Mouse (Mus musculus) midbrain, embryonic 10.5 days (tissue): ENCODE data around the gene Rev3l. TPM values are rescaled to one million over a fixed set of nuclear protein-coding genes. Genes with fewer than 3 reads are reported as not detected.

Source experiments
- DNase-seq: peaks from one replicate; pipeline ENCODE4 v3.0.0-alpha.2; 2017; ENCODE audit warnings: low spot score
- H3K27ac ChIP-seq: fragments of 300-500 bp; sonication (generic); replicated peaks from 2 replicates; pipeline ENCODE4 v1.5.1; 2016; ENCODE audit warnings: mild to moderate bottlenecking
- H3K27me3 ChIP-seq: fragments of 300-500 bp; sonication (generic); 2 replicates; pipeline ENCODE4 v1.6.1; 2016; ENCODE audit warnings: low read depth, mild to moderate bottlenecking; ENCODE audit not compliant: poor library complexity, severe bottlenecking
- H3K36me3 ChIP-seq: fragments of 300-500 bp; sonication (generic); 2 replicates; pipeline ENCODE4 v1.6.1; 2016; ENCODE audit warnings: mild to moderate bottlenecking, moderate library complexity
- H3K4me1 ChIP-seq: fragments of 300-500 bp; sonication (generic); 2 replicates; pipeline ENCODE4 v1.6.1; 2016
- H3K4me3 ChIP-seq: fragments of 300-500 bp; sonication (generic); 2 replicates; pipeline ENCODE4 v1.5.1; 2016; ENCODE audit warnings: mild to moderate bottlenecking, moderate library complexity
- H3K9me3 ChIP-seq: fragments of 300-500 bp; sonication (generic); replicated peaks from 2 replicates; pipeline ENCODE4 v1.6.1; 2016; ENCODE audit warnings: mild to moderate bottlenecking
- WGBS: fragments of 180-500 bp; shearing (Covaris S2); methylation state at CpG from one replicate; pipeline ENCODE4 v1.1.7; 2016; 5-methylcytosine and 5-hydroxymethylcytosine counted together
- polyA plus RNA-seq: library from polyadenylated mRNA; unstranded; fragments of >200 nt; fragmentation: Nextera tagmentation; extraction: Ambion mirVana; gene quantifications from 2 replicates; pipeline ENCODE4 v1.2.1, GENCODE M21; 2016

Gene Rev3l
- 8.4 and 11.5 TPM in 2 replicates for polyA plus RNA-seq

GRCm38 (mm10) chr10:39731736-39732265, at the start of gene Rev3l:
Gene Rev3l (plus strand): TSS chr10:39732118.
- Histone ChIP-seq H3K9me3 (peaks cover 12% of the 10 kb centered on the region; the same call in 1 of the 2 replicates), H3K4me1 (peaks cover 31% of the 10 kb centered on the region), H3K27ac (peak within 1 kb of the TSS; percentile 95), H3K27me3 (no peaks in the 10 kb centered on the region), H3K4me3 (peak within 1 kb of the TSS; percentile 92), H3K36me3 (peaks cover 14% of the 10 kb centered on the region)
- peak; percentile 95 for DNase-seq
- under 1% methylated on average over 54 of the region's 64 CpGs for WGBS

GRCm38 (mm10) chr10:39682556-39682955, 49.4 kb upstream of the Rev3l start:
- no peak overlapping the region for H3K4me3 ChIP-seq
- H3K4me1 ChIP-seq: peaks cover 5% of the 10 kb centered on the region
- no peak for DNase-seq
- WGBS: 83% methylated on average over 2 of the region's 2 CpGs
- H3K36me3 ChIP-seq: peaks cover 11% of the 10 kb centered on the region; the same call in 1 of the 2 replicates
- H3K27ac ChIP-seq: no peak overlapping the region
- no peaks in the 10 kb centered on the region for H3K27me3 ChIP-seq
- H3K9me3 ChIP-seq: no peaks in the 10 kb centered on the region

GRCm38 (mm10) chr10:39683481-39683880, 48.4 kb upstream of the Rev3l start:
- Histone ChIP-seq H3K9me3 (no peaks in the 10 kb centered on the region), H3K27me3 (no peaks in the 10 kb centered on the region), H3K27ac (no peak overlapping the region), H3K36me3 (peaks cover 11% of the 10 kb centered on the region; the same call in 1 of the 2 replicates), H3K4me3 (no peak overlapping the region), H3K4me1 (peaks cover 5% of the 10 kb centered on the region)
- no peak for DNase-seq
- WGBS: 88% methylated on average over 2 of the region's 2 CpGs

- H3K4me3 ChIP-seq: no peak overlapping the region
- 95% methylated on average over 4 of the region's 4 CpGs for WGBS
- DNase-seq: no peak
Observed at GRCm38 (mm10) chr10:39686811-39687210, 45.1 kb upstream of the Rev3l start.

GRCm38 (mm10) chr10:39687851-39688250, 44.1 kb upstream of the Rev3l start:
- no peaks in the 10 kb centered on the region for H3K9me3 ChIP-seq
- WGBS: 97% methylated on average over 3 of the region's 3 CpGs
- no peak for DNase-seq
- 0 out of 2 replicates have a peak, but pooled peaks cover 2% of the 10 kb centered on the region for H3K36me3 ChIP-seq
- peaks cover 13% of the 10 kb centered on the region for H3K4me1 ChIP-seq
- H3K4me3 ChIP-seq: no peak overlapping the region
- no peak overlapping the region for H3K27ac ChIP-seq
- H3K27me3 ChIP-seq: no peaks in the 10 kb centered on the region

More at GRCm38 (mm10) chr10:39686811-39687210, 45.1 kb upstream of the Rev3l start:
- Histone ChIP-seq H3K9me3 (no peaks in the 10 kb centered on the region), H3K27me3 (no peaks in the 10 kb centered on the region), H3K27ac (no peak overlapping the region), H3K4me1 (peaks cover 12% of the 10 kb centered on the region), H3K36me3 (0 out of 2 replicates have a peak, but pooled peaks cover 2% of the 10 kb centered on the region)

GRCm38 (mm10) chr10:39691351-39692064, 40.4 kb upstream of the Rev3l start:
- Histone ChIP-seq H3K27ac (no peak overlapping the region), H3K4me1 (peaks cover 8% of the 10 kb centered on the region), H3K27me3 (no peaks in the 10 kb centered on the region), H3K36me3 (no peaks in the 10 kb centered on the region), H3K9me3 (no peaks in the 10 kb centered on the region), H3K4me3 (no peak overlapping the region)
- no peak for DNase-seq
- 58% methylated on average over 11 of the region's 11 CpGs for WGBS

DNA sequence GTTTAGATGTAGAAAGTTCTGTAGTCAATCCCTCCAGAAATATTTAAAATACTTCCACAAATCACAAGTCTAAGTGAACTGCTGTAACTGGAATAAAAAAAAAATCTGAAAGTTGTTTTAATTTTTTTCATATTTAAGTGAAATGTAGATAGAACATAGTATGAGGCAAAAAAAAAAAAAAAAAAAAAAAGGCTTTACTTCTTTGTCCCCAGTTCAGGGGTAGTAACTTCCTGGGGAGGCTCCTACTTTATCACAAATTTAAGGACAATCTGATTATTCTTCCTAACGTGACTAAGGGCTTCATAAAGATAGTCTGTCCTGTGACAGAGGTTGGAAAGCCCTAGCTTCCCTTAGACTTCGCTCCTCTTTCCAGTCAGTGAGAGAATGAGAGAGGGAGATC, 39.8 kb upstream of the Rev3l start:
- WGBS: 79% methylated on average over 2 of the region's 2 CpGs
- Histone ChIP-seq H3K4me1 (peaks cover 8% of the 10 kb centered on the region), H3K4me3 (no peak overlapping the region), H3K36me3 (no peaks in the 10 kb centered on the region), H3K9me3 (no peaks in the 10 kb centered on the region), H3K27ac (no peak overlapping the region), H3K27me3 (no peaks in the 10 kb centered on the region)
- DNase-seq: no peak

- H3K27ac ChIP-seq: no peak overlapping the region
- no peaks in the 10 kb centered on the region for H3K4me1 ChIP-seq
- DNase-seq: no peak
- 81% methylated on average over 2 of the region's 2 CpGs for WGBS
- no peaks in the 10 kb centered on the region for H3K27me3 ChIP-seq
- no peaks in the 10 kb centered on the region for H3K9me3 ChIP-seq
- H3K36me3 ChIP-seq: no peaks in the 10 kb centered on the region
- H3K4me3 ChIP-seq: no peak overlapping the region
Observed at GRCm38 (mm10) chr10:39707717-39708510, 24.0 kb upstream of the Rev3l start.

GRCm38 (mm10) chr10:39716936-39717335, 15.0 kb upstream of the Rev3l start:
- H3K36me3 ChIP-seq: peaks cover 6% of the 10 kb centered on the region; the same call in 1 of the 2 replicates
- H3K27me3 ChIP-seq: no peaks in the 10 kb centered on the region
- WGBS: 83% methylated on average over 5 of the region's 5 CpGs
- H3K27ac ChIP-seq: no peak overlapping the region; the same call in 1 of the 2 replicates
- no peaks in the 10 kb centered on the region for H3K9me3 ChIP-seq
- no peaks in the 10 kb centered on the region for H3K4me1 ChIP-seq
- DNase-seq: no peak
- no peak overlapping the region for H3K4me3 ChIP-seq

DNA sequence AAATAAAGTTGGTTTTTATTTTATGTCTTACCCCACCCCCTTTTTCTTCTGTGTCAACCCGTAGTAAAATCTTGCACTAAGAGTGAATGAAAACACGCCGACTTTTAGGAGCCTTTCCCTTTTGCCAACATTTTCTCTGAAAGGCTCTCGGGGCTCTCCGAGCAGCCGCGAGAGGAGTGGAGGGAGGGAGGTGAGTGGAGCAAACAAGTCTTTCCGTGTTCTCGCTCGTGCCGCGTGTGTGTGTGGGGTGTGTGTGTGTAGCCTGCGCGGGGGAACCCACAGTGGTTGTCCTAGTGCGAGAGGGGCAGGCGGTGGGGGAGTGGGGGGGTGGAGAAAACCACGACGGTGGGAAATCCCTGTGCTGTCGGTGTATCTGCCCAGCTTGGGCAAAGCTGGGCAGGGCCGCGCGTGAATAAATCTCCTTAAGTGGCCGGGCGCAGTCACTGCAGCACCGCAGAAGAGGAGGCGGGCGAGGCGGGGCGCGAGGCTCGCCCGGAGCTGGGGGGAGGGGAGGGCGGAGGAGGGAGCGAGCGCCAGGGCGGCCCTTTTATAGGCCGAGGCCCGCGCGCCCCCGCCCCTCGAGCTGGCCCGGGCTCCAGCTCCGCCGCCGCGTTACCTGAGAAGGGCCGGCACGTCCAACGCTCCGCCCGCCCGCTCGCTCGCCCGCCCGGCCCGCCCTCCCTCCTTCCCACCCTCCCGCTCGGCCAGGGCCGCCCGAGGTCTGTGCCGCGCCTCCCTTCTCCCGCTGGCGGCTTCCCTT, 762 bp upstream of the Rev3l start:
- H3K4me1 ChIP-seq: peaks cover 31% of the 10 kb centered on the region
- no peaks in the 10 kb centered on the region for H3K27me3 ChIP-seq
- DNase-seq: peak; percentile 92
- H3K4me3 ChIP-seq: peak overlapping the region; percentile 92
- peaks cover 14% of the 10 kb centered on the region for H3K36me3 ChIP-seq
- H3K27ac ChIP-seq: peak overlapping the region; percentile 95
- H3K9me3 ChIP-seq: peaks cover 12% of the 10 kb centered on the region; the same call in 1 of the 2 replicates
- WGBS: under 1% methylated on average over 59 of the region's 66 CpGs

DNA sequence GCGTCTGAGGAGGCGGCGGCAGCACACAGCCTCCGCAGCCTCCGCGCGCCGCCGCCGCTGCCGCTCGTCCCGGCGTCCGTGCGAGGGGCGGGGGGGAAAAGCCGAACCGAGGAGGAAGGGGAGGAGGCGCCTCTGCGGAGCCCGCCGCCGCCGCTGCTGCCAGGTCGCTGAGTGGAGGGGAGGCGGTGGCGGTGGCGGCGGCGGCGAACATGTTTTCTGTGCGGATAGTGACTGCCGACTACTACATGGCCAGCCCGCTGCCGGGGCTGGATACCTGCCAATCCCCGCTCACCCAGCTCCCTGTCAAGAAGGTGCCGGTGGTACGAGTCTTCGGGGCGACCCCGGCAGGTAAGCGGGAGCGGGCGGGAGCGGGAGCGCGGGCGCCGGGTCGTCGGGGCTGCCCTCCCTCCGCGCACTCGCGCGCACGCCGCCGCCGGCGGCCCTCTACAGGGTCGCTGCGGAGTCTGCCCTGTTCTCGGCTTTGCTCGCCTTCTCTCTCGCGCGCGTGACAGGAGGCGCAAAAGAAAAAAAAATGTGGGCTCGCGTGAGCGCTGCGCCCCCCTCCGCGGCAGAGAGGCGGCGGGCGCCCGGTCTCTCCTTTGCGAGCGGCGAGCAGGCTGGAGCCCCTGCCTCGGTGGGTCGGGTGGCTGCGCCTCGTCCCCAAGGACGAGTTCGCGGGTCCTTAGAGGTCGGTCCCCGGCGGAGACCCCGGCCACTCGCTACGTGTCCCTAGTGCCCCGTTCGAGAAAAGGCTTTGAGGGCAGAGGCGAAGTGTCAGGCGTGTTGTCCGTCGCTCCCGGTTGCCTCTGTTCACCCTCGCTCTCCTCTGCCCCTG, 565 bp downstream of the Rev3l start:
- peaks cover 31% of the 10 kb centered on the region for H3K4me1 ChIP-seq
- under 1% methylated on average over 97 of the region's 105 CpGs for WGBS
- H3K27ac ChIP-seq: peak overlapping the region; percentile 95
- peak overlapping the region; percentile 92 for H3K4me3 ChIP-seq
- H3K27me3 ChIP-seq: no peaks in the 10 kb centered on the region
- DNase-seq: peak; percentile 87
- peaks cover 13% of the 10 kb centered on the region for H3K36me3 ChIP-seq
- H3K9me3 ChIP-seq: peaks cover 12% of the 10 kb centered on the region; the same call in 1 of the 2 replicates
